Mouse (Mus musculus): ENCODE measurements around the gene Zfp383. TPM values are rescaled to one million over a fixed set of nuclear protein-coding genes. Genes with fewer than 3 reads are reported as not detected.

The Zfp383 gene
- polyA plus RNA-seq, 1 experiment = 0.63 TPM

GRCm38 (mm10) chr7:29906682-29907058 is 1.4 kb upstream of the Zfp383 start:
- TF ChIP-seq CTCF (IDR thresholded peaks at IDR 0.05; ENCODE audit: borderline replicate concordance, control insufficient read depth, extremely low read depth, insufficient read depth, low read length, poor library complexity) (no peak), POLR2A (IDR thresholded peaks at IDR 0.05; ENCODE audit: control insufficient read depth, extremely low read depth, insufficient read depth, low read length, poor library complexity) (no peak)
- H3K27me3 ChIP-seq (ENCODE audit: control insufficient read depth, insufficient read depth, low read length) = no peaks in the 10 kb centered on the region
- no peak overlapping the region for H3K4me3 ChIP-seq (ENCODE audit: control insufficient read depth, insufficient read depth, low read length)
- peak overlapping the region; percentile 51 for H3K27ac ChIP-seq (ENCODE audit: control insufficient read depth, insufficient read depth, low read length)
- 34% methylated on average over 8 of the region's 8 CpGs for WGBS
- H3K36me3 ChIP-seq (ENCODE audit: control insufficient read depth, insufficient read depth, low read length) = no peaks in the 10 kb centered on the region
- peaks cover 4% of the 10 kb centered on the region; the same call in 1 of the 2 replicates for H3K4me1 ChIP-seq (replicated peaks; ENCODE audit: control insufficient read depth, insufficient read depth, low read length)
- no peak for DNase-seq

DNA sequence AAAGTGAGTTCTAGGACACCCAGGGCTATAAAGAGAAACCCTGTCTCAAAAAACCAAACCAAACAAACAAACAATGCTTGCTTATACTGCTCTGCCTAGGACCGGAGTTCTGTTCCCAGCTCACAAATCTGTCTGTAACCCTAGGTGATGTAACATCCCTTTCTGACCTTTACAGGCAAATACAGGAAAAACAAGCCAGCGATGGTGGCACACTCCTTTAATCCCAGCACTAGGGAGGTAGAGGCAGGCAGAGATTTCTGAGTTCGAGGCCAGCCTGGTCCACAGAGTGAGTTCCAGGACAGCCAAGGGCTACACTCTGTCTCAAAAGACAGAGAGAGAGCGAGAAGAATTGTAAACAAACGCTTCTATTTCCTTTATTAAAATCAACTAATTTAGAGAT is 817 bp upstream of the Zfp383 start:
- Histone ChIP-seq H3K36me3 (ENCODE audit: control insufficient read depth, insufficient read depth, low read length) (no peaks in the 10 kb centered on the region), H3K4me1 (replicated peaks; ENCODE audit: control insufficient read depth, insufficient read depth, low read length) (peaks cover 4% of the 10 kb centered on the region; the same call in 1 of the 2 replicates), H3K4me3 (ENCODE audit: control insufficient read depth, insufficient read depth, low read length) (no peak overlapping the region), H3K27ac (ENCODE audit: control insufficient read depth, insufficient read depth, low read length) (peak overlapping the region; percentile 51; the same call in 1 of the 2 replicates), H3K27me3 (ENCODE audit: control insufficient read depth, insufficient read depth, low read length) (no peaks in the 10 kb centered on the region)
- DNase-seq = no peak
- TF ChIP-seq POLR2A (IDR thresholded peaks at IDR 0.05; ENCODE audit: control insufficient read depth, extremely low read depth, insufficient read depth, low read length, poor library complexity) = no peak
- TF ChIP-seq CTCF (IDR thresholded peaks at IDR 0.05; ENCODE audit: borderline replicate concordance, control insufficient read depth, extremely low read depth, insufficient read depth, low read length, poor library complexity) = no peak
- WGBS = 95% methylated on average over 5 of the region's 5 CpGs

- Histone ChIP-seq H3K36me3 (ENCODE audit: control insufficient read depth, insufficient read depth, low read length) (no peaks in the 10 kb centered on the region), H3K4me3 (ENCODE audit: control insufficient read depth, insufficient read depth, low read length) (no peak overlapping the region), H3K27ac (ENCODE audit: control insufficient read depth, insufficient read depth, low read length) (no peak overlapping the region), H3K27me3 (ENCODE audit: control insufficient read depth, insufficient read depth, low read length) (no peaks in the 10 kb centered on the region), H3K4me1 (replicated peaks; ENCODE audit: control insufficient read depth, insufficient read depth, low read length) (peaks cover 4% of the 10 kb centered on the region; the same call in 1 of the 2 replicates)
- WGBS = 92% methylated on average over 2 of the region's 2 CpGs
- TF ChIP-seq CTCF (IDR thresholded peaks at IDR 0.05; ENCODE audit: borderline replicate concordance, control insufficient read depth, extremely low read depth, insufficient read depth, low read length, poor library complexity) (no peak), POLR2A (IDR thresholded peaks at IDR 0.05; ENCODE audit: control insufficient read depth, extremely low read depth, insufficient read depth, low read length, poor library complexity) (no peak)
- no peak for DNase-seq
These were observed 2.2 kb downstream of the Zfp383 start for GRCm38 (mm10) chr7:29910252-29910651.

DNA sequence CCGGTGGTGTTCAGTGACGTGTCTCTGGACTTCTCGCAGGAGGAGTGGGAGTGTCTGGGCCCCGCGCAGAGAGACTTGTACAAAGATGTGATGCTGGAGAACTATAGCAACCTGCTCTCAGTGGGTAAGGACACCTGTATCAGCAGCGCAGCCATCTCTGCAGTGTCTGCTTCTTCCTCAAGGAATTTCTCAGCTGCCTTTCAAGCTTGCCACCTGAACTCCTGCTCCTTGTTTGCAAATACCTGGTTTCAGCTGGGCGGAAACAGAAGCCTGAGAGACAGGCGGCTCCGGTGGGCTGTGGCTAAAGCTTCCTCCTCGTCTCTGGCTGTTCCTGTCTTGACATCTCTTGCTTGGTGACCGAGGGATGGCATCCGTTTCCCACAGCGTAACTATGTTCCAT is 4.1 kb downstream of the Zfp383 start:
- H3K27ac ChIP-seq (ENCODE audit: control insufficient read depth, insufficient read depth, low read length) = no peak overlapping the region
- 97% methylated on average over 13 of the region's 13 CpGs for WGBS
- H3K4me1 ChIP-seq (replicated peaks; ENCODE audit: control insufficient read depth, insufficient read depth, low read length) = 0 out of 2 replicates have a peak, but pooled peaks cover 1% of the 10 kb centered on the region
- no peak for DNase-seq
- TF ChIP-seq CTCF (IDR thresholded peaks at IDR 0.05; ENCODE audit: borderline replicate concordance, control insufficient read depth, extremely low read depth, insufficient read depth, low read length, poor library complexity) (no peak), POLR2A (IDR thresholded peaks at IDR 0.05; ENCODE audit: control insufficient read depth, extremely low read depth, insufficient read depth, low read length, poor library complexity) (no peak)
- no peaks in the 10 kb centered on the region for H3K36me3 ChIP-seq (ENCODE audit: control insufficient read depth, insufficient read depth, low read length)
- H3K27me3 ChIP-seq (ENCODE audit: control insufficient read depth, insufficient read depth, low read length) = no peaks in the 10 kb centered on the region
- H3K4me3 ChIP-seq (ENCODE audit: control insufficient read depth, insufficient read depth, low read length) = no peak overlapping the region

- 84% methylated on average over 6 of the region's 6 CpGs for WGBS
- H3K27ac ChIP-seq (ENCODE audit: control insufficient read depth, insufficient read depth, low read length) = no peak overlapping the region
- H3K27me3 ChIP-seq (ENCODE audit: control insufficient read depth, insufficient read depth, low read length) = no peaks in the 10 kb centered on the region
- H3K36me3 ChIP-seq (ENCODE audit: control insufficient read depth, insufficient read depth, low read length) = no peaks in the 10 kb centered on the region
- H3K4me1 ChIP-seq (replicated peaks; ENCODE audit: control insufficient read depth, insufficient read depth, low read length) = no peaks in the 10 kb centered on the region
- TF ChIP-seq POLR2A (IDR thresholded peaks at IDR 0.05; ENCODE audit: control insufficient read depth, extremely low read depth, insufficient read depth, low read length, poor library complexity) (no peak), CTCF (IDR thresholded peaks at IDR 0.05; ENCODE audit: borderline replicate concordance, control insufficient read depth, extremely low read depth, insufficient read depth, low read length, poor library complexity) (no peak)
- no peak overlapping the region for H3K4me3 ChIP-seq (ENCODE audit: control insufficient read depth, insufficient read depth, low read length)
- no peak for DNase-seq
These were observed 9.5 kb downstream of the Zfp383 start for GRCm38 (mm10) chr7:29917371-29918061.

DNA sequence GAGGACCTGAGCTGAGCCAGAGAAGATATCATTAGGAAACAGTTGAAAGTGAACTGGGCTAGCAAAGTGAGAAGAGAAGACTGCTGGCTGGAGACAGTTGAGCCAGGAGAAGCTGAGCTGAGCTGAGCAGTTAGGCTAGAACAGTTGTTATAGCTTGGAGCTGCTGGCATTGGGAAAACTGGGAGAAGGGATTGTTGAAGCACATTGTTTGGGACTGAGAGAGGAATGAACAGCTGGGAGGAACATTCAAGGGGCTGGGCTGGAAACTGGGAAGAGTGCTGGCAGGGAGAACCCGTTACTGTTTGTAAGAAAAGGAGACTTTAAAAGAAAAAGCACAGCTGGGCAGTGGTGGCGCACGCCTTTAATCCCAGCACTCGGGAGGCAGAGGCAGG is 10.0 kb downstream of the Zfp383 start:
- H3K36me3 ChIP-seq (ENCODE audit: control insufficient read depth, insufficient read depth, low read length) = no peaks in the 10 kb centered on the region
- TF ChIP-seq POLR2A (IDR thresholded peaks at IDR 0.05; ENCODE audit: control insufficient read depth, extremely low read depth, insufficient read depth, low read length, poor library complexity) = no peak
- no peak for TF ChIP-seq CTCF (IDR thresholded peaks at IDR 0.05; ENCODE audit: borderline replicate concordance, control insufficient read depth, extremely low read depth, insufficient read depth, low read length, poor library complexity)
- no peak for DNase-seq
- no peaks in the 10 kb centered on the region for H3K27me3 ChIP-seq (ENCODE audit: control insufficient read depth, insufficient read depth, low read length)
- WGBS = 94% methylated on average over 4 of the region's 4 CpGs
- H3K4me3 ChIP-seq (ENCODE audit: control insufficient read depth, insufficient read depth, low read length) = no peak overlapping the region
- H3K4me1 ChIP-seq (replicated peaks; ENCODE audit: control insufficient read depth, insufficient read depth, low read length) = no peaks in the 10 kb centered on the region
- no peak overlapping the region for H3K27ac ChIP-seq (ENCODE audit: control insufficient read depth, insufficient read depth, low read length)
